Mouse (Mus musculus): Measurements from ENCODE around the gene Spry2. TPM values are rescaled to one million over a fixed set of nuclear protein-coding genes. Genes with fewer than 3 reads are reported as not detected.

Spry2 gene
- 12.3 and 19.4 TPM in 2 replicates for total RNA-seq (2017)

DNA sequence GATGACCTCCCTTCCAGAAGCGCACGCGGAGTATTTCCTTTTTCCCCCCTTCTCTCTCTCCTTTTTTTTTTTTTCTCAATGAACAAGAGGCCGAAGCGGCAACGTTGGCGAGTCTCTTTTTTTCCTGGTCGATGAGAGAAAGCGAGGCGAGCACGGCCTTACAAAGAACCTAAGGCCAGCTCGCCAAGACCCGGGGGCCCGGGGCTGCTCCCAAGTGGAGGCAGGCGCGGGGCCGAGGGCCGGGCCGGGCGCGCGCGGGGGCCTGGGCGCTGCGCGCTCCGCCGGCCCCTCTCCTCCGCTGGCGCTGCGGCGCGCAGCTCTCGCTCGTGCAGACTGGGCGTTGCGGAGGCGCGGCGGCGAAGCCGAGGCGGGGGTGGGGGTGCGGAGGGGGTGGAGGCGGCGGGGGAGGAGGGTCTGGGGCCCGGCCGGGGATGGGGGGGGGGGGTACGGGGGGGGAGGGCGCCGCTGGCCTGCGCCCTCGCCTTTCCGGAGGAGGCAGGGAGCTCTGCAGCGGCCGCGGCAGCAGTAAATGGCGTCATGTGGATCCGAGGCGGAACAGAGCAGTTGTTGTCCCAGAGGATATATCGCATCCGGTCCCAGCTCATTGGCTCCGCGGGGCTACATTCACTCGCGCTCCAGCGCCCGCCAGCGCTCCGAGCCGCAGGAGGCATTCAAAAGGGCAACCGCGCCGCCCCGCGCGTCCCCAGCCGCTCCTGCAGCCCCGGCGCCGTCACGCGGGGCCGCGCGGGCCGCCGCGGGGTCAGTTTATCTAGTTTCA is at the start of gene Spry2:
Gene Spry2, minus strand, starts transcription at position 29 of the 778 bp plus-strand sequence.
- peak; percentile 70 to 75 for ATAC-seq (replicated peaks in 1 of 2; ENCODE audit: insufficient read depth in 1 of 2, low FRiP score in 2 of 2, low TSS enrichment in 1 of 2, low read depth in 1 of 2, poor library complexity in 2 of 2, severe bottlenecking in 2 of 2)

DNA sequence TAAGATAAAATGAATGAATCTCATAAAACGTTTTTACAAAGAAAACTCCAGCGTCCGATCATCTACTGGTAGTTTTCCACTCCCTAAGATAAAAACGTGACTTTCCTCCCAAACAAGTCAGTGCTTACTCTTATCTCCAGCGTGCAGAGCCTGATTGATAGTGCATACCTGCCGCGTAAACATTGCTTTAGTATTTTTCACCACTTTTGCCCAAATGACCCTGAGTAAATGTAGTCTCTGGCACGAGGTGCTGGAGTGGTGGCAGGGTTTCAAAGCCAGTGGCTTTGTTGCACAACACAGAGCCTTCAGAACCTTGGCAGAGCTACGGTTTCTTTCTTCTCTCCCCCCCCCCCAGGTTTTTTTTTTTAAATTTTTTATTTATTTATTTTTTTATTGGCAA is 44.7 kb upstream of the Spry2 start:
- no peak for ATAC-seq (replicated peaks in 1 of 2; ENCODE audit: insufficient read depth in 1 of 2, low FRiP score in 2 of 2, low TSS enrichment in 1 of 2, low read depth in 1 of 2, poor library complexity in 2 of 2, severe bottlenecking in 2 of 2)

DNA sequence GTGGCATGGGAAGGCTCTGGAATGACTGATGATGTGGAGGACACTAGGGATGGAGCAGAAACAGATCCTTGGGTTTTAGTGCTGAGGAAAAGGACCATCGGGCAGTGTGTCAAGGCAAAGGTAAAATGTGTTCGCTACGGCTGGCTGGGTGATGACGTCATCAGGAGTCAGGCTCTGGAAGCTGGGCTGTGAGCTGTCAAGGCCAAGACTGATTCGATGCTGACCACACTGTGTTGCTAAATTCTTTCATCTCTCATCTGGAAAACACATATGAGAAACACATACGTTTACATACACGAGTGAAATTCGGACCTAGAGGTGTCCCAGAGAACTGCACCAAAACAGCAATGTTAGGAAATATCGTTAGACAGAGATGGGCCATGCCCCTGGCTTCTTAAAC is 30.1 kb upstream of the Spry2 start:
- no peak for ATAC-seq (replicated peaks in 1 of 2; ENCODE audit: insufficient read depth in 1 of 2, low FRiP score in 2 of 2, low TSS enrichment in 1 of 2, low read depth in 1 of 2, poor library complexity in 2 of 2, severe bottlenecking in 2 of 2)

DNA sequence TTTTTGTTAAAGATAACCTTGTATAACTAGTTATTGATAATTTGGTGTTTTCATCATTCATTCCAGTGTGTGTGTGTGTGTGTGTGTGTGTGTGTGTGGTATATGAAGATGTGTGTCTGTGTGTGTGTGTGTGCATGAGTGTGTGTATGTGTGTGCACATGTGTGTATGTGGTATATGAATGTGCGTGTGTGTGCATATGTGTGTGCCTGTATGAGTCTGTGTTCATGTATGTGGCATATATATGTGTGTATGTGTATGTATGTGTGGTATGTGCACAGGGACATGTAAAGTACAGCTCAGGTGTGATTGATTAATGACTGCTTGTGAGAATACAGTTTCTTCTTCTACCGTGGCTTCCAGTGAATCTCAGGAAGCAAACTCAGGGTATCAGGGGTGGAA is 28.7 kb upstream of the Spry2 start:
- ATAC-seq (replicated peaks in 1 of 2; ENCODE audit: insufficient read depth in 1 of 2, low FRiP score in 2 of 2, low TSS enrichment in 1 of 2, low read depth in 1 of 2, poor library complexity in 2 of 2, severe bottlenecking in 2 of 2): no peak

DNA sequence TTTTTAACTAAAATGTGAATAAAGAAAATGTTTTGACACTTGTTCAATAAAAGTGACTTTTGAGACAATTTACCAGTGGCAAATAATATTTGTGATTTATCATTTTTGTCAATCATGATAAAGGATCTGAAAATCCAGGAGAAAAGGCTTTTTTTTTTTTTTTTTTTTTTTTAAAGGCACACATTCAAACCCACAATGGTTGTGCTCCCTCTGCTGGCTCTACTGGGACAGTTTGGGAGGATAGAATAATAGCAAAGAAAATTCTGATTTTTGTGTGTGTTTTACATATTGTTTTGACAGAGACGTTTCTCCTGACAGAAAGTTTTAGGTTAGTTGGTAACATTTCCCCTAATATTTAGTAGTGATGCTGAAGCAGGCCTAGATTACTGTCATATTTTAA is 28.1 kb upstream of the Spry2 start:
- ATAC-seq (replicated peaks in 1 of 2; ENCODE audit: insufficient read depth in 1 of 2, low FRiP score in 2 of 2, low TSS enrichment in 1 of 2, low read depth in 1 of 2, poor library complexity in 2 of 2, severe bottlenecking in 2 of 2): no peak

DNA sequence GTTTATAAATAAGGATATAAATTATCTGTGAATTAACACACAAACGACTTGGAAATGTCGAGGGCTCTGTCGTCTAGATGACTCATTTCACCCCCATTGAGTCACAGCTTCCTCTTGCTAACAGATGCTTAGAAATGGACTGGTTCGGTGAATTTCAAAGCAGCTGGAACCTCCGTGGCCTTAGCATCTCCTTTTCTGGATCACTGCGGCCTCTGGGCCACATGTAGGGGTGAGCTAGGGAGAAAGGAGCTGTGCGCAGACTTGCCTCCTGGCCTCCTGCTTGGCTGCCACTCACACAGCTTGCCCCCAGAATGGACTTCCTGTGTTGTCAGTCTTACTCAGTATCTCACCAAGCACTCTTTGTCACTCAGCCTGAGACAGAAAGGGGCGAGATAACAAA is 26.3 kb upstream of the Spry2 start:
- peak; percentile 74 to 81 for ATAC-seq (replicated peaks in 1 of 2; ENCODE audit: insufficient read depth in 1 of 2, low FRiP score in 2 of 2, low TSS enrichment in 1 of 2, low read depth in 1 of 2, poor library complexity in 2 of 2, severe bottlenecking in 2 of 2)

DNA sequence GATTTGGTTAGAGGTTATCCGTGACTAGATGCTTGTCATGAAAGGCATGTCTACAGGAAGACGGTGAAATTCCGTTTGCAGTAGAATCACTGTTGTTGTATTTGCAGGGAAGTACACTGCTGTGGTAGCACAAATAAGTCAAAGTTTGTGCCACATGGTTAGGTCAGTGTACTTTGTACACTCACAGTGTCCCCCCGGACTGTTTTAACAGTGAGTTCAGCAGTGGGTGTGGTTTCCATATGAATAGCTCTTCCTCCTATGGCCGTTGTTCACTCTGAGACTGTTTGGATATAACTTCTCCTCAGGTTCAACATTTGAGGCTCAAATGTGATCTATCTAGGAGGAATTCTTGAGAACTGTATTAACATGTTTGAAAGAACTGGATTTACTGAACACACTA is 25.8 kb upstream of the Spry2 start:
- ATAC-seq (replicated peaks in 1 of 2; ENCODE audit: insufficient read depth in 1 of 2, low FRiP score in 2 of 2, low TSS enrichment in 1 of 2, low read depth in 1 of 2, poor library complexity in 2 of 2, severe bottlenecking in 2 of 2): peak in 1 of 2 experiments; percentile 5; a peak in 1 of 4 replicates

DNA sequence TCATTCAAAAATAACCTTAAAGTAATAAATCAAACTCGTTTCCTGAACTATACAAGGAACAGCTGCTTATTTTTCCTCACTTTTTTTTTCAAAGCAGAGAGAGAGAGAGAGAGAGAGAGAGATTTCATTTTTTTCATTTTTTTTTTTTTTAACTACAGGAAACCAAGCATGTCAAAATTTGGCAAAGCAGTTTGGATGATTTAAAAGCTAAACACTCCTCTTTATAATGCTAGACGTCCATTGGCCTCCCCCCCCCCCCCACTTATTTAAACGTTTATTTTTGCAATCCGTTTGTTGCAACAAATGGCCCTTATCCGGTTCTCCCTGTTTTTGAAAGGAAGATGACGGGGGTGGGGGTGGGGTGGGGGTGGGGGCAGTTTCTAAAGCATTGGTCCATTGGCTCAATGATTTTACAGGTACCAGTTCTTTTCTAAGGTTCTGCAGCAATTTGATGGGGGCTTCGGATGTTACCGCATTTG is 24.6 kb upstream of the Spry2 start:
- peak in 1 of 2 experiments; percentile 25; a peak in 1 of 4 replicates for ATAC-seq (replicated peaks in 1 of 2; ENCODE audit: insufficient read depth in 1 of 2, low FRiP score in 2 of 2, low TSS enrichment in 1 of 2, low read depth in 1 of 2, poor library complexity in 2 of 2, severe bottlenecking in 2 of 2)

DNA sequence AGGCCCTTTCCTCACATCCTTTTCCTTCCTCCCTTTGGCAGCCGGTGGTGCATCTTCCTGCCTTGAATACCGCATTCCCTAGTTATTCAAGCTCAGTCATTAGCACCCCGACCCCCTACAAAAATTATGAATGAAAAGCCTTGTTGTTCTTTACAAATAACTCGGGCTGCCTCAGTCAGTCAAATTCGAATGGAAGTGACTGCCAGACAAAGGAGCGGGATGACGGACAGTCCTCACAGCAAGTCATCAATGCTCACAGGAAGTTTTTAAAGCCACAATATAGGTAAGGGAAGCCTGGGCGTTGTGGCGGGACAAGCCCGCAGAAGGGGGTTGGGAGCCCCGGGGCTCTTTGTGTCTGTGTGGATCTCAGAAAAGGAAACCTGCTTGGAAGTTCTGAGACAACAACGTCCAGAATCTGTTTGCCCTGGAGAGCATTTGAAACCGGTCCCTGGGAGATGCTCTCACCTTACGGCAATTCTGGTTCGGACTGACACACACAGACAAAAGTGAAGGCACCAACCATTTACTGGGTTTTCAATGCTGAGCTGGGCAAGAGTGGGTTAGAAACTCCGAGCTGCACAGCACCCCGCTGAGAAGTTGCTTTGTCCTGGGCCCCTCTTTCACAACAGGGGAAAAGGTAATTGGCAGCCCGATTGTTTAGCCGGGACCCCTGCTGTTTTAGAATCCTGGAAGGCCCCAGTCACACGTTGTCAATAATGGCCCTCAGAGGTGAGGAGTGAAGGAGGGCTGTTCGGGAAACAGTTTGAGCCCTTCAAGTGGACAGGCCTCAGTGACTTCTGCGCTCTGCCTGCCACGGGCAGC is 24.0 kb upstream of the Spry2 start:
- ATAC-seq (replicated peaks in 1 of 2; ENCODE audit: insufficient read depth in 1 of 2, low FRiP score in 2 of 2, low TSS enrichment in 1 of 2, low read depth in 1 of 2, poor library complexity in 2 of 2, severe bottlenecking in 2 of 2): peak; percentile 33 to 61

DNA sequence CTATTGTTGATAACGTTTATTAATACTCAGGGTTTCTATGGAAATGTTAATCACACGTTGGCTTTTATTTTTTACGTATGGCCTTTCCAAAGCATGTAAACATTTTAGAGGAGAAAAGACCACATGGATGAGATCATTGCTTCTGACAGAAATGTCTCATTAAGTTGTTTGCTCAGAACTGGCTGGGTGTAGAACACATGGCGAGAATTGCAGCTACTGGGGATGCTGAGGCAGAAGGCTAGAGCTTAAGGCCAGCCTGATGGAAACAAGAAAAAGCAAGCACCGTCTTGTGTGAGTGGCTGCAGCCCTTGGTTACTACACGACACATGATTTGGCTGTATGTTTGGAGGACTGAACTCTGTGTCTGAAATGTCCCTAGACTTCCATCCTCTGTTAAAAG is 10.6 kb upstream of the Spry2 start:
- ATAC-seq (replicated peaks in 1 of 2; ENCODE audit: insufficient read depth in 1 of 2, low FRiP score in 2 of 2, low TSS enrichment in 1 of 2, low read depth in 1 of 2, poor library complexity in 2 of 2, severe bottlenecking in 2 of 2): no peak

DNA sequence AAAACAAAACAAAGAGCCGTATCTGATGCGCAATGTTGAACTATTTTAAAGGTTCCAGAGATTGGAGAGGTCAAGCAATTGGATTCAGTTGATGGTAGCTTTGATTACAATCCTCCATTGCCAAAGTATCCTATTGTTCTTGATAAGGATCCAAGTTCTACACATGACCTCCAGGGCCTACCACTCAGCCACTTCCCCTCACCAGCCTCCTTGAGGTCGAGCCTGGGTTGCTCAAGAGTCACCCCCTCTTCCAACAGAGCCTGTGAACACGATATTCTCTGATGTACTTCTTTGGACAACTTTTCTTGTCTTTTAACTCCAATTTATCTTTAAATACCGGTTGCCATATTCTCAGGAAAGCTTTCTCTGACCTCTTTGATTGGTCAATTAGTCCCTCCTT is 9.3 kb upstream of the Spry2 start:
- ATAC-seq (replicated peaks in 1 of 2; ENCODE audit: insufficient read depth in 1 of 2, low FRiP score in 2 of 2, low TSS enrichment in 1 of 2, low read depth in 1 of 2, poor library complexity in 2 of 2, severe bottlenecking in 2 of 2): peak; percentile 53 to 77; a peak in 2 of 4 replicates

DNA sequence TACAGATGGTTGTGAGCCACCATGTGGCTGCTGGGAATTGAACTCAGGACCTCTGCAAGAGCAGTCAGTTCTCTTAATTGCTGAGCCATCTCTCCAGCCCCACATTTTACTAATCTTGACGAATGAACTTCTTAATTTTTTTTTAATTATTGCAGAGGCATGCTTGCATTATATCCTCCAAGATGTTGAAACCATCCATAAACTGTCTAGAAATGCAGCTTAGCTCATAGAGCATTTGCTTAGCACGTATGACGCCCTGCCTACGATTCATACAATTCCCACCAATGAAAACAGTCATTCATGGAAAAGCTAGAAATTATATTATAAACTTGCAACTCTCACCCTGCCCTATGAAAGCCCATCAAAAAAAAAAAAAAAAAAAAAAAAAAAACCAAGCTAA is 8.9 kb upstream of the Spry2 start:
- ATAC-seq (replicated peaks in 1 of 2; ENCODE audit: insufficient read depth in 1 of 2, low FRiP score in 2 of 2, low TSS enrichment in 1 of 2, low read depth in 1 of 2, poor library complexity in 2 of 2, severe bottlenecking in 2 of 2): no peak; a peak in 1 of 4 replicates

DNA sequence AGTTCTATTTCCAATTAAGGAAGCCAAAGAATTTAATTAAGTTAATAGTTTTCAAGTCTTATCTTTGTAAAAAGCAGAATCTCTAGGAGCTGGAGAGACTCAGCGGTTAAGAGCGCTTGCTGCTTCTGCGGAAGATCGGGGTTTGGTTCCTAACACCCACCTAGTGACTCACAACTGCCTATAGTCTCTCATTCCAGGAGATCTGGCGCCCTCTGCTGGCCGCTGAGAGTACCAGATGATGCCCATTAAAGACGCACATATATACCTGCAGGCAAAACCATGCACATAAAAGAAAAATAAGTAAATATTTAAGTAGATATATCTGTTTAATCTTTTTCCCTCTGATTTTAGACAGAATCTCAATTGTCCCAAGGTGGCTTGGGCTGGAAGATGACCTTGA is 6.2 kb upstream of the Spry2 start:
- ATAC-seq (replicated peaks in 1 of 2; ENCODE audit: insufficient read depth in 1 of 2, low FRiP score in 2 of 2, low TSS enrichment in 1 of 2, low read depth in 1 of 2, poor library complexity in 2 of 2, severe bottlenecking in 2 of 2): no peak

DNA sequence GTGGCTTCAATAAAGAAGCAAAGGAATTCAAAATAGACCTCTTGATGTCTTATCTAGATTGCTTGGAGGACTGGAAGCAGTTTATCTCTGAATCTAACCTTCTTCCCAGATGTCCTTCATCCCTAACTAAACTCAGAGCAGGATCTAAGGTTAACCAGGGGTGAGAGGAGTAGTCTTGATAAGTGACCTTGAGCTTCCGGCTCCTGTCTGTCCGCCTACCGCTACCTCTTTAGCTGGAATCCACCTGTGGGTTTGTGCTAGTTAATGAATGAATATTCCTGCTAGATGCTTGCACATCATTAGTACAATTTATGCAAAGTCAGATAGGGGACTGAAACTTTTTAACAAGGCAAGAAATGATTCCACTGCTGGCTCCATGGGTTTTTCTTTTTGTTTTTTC is 4.2 kb upstream of the Spry2 start:
- ATAC-seq (replicated peaks in 1 of 2; ENCODE audit: insufficient read depth in 1 of 2, low FRiP score in 2 of 2, low TSS enrichment in 1 of 2, low read depth in 1 of 2, poor library complexity in 2 of 2, severe bottlenecking in 2 of 2): no peak

DNA sequence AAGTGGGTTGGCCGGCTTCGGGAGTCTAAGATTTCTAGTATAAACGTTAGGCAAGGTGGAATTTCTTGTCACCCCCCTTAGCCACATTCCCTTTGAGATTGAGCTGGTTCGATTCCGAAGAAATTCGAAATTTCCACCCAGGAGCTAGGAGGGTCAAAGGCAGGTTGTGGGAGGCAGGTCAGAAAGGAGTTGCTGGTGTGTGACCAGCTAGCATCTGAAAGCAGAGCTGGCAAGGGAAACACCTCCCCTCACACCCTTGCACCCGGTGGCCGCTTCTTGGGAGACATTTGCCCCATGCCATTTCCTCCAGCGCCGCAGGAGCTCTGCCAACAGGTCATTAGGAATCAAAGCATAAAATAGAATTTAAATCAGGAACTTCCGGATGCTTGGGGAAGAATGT is 2.5 kb upstream of the Spry2 start:
- ATAC-seq (replicated peaks in 1 of 2; ENCODE audit: insufficient read depth in 1 of 2, low FRiP score in 2 of 2, low TSS enrichment in 1 of 2, low read depth in 1 of 2, poor library complexity in 2 of 2, severe bottlenecking in 2 of 2): no peak

DNA sequence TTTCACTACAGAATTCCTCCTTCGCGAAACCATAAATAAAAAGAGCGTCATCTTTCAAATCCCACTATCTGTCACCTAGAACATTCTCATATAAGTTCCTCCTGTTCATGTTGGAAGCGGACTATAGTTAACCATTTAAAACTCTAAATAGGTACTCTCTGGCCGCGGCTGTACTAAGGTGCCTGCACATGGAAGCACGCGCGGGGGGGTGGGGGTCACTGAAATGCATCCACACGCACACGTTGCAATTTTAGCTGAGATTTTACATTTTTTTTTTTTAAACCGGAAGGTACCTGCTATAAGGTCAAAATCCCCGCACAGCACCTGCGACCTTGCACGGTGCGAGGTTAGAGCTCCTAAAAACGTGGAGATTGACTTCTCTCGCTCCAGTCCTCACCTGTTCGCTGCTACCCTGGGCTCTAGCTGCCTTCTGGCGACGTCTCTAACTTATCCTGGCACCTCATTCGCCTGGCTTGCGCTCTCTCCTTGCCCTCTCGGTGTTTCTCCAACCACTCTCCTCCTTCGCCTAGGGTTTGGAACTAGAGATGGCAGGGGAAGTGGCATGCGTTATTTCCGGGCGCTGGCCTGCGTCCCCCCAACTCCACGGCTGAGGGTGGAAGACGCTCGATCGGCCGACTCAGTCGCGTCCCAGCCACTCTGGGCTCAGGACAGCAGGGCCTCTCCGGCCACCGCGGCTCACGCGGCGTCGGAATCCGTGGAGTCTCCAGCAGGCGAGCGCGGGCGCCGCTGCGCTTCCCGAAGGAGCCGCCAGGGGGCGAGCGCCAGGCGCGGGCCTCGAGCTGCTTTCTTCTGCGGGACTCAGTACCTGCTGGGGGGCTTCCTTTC is 1.9 kb upstream of the Spry2 start:
- ATAC-seq (replicated peaks in 1 of 2; ENCODE audit: insufficient read depth in 1 of 2, low FRiP score in 2 of 2, low TSS enrichment in 1 of 2, low read depth in 1 of 2, poor library complexity in 2 of 2, severe bottlenecking in 2 of 2): peak; percentile 14 to 19; a peak in 2 of 4 replicates

DNA sequence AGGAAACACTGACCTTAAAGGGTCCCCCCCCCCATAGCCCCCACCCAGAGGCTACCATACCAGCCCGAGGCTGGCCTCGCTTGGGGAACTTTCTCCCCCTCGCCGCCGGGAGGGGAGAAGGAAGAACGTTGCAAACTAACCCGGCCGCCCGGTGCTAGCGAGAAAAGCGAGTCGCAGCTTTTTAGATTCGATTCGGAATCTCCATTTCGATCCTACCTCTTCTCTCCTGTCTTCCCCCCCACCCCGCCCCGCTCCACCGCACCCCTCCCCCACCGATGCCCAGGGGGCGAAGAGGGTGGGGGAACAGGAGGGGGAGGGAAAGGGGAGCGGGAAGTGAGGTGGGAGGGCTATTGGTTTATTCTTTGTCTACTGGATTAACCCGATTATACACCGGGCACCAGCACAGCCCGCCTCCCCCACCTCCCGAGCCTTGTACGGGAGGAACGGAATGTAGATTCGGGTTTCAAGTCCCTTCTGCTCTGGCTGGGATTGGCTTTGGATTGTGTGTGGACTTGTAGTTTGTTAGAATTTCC is 1.0 kb upstream of the Spry2 start:
- ATAC-seq (replicated peaks in 1 of 2; ENCODE audit: insufficient read depth in 1 of 2, low FRiP score in 2 of 2, low TSS enrichment in 1 of 2, low read depth in 1 of 2, poor library complexity in 2 of 2, severe bottlenecking in 2 of 2): no peak

All from hematopoietic stem cell, adult 5-6 weeks (primary cell).